Mouse (Mus musculus) kidney, adult 2 months (tissue): Measurements from ENCODE around the gene Abcg2.

Experiments used
- CTCF ChIP-seq: fragments of 200-500 bp; conservative IDR thresholded peaks from 2 replicates; pipeline ENCODE4 v1.5.1; 2011; ENCODE audit warnings: low read depth, mild to moderate bottlenecking, control low read depth, low read length, moderate library complexity, mixed read lengths; ENCODE audit not compliant: insufficient read depth, insufficient read length
- POLR2A ChIP-seq: fragments of 200-500 bp; IDR thresholded peaks from one replicate; pipeline ENCODE4 v1.6.1; 2011; ENCODE audit warnings: low read depth, low read length, control low read depth

DNA sequence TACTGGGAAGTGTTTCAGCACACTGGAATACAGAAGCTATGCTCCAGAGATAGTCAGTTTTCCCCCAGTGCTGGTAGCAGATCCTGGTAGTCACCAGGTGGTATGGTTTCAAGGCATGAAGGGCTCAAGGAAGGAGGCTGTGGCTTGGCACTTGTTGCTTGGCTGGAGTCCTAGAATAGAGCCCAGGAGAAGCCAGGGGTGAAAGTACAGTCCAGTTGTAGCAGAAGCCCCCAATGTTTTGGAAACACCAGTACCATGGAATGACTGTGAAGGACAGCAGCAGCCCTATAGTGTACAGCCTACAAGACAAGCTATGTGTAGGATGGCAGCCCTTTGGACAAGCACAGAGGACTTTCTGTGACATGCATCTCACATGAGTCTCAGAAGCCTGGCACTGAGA lies 54.2 kb downstream of the Abcg2 start:
- no peak for TF ChIP-seq POLR2A
- TF ChIP-seq CTCF: no peak
